Mouse (Mus musculus) testis, adult 2 months (tissue): ENCODE measurements around the gene Pkdrej.

Experiments
- CTCF ChIP-seq: fragments of 200-500 bp; IDR thresholded peaks from 2 replicates; pipeline ENCODE4 v1.5.1; 2012; ENCODE audit warnings: low read depth, mild to moderate bottlenecking, inconsistent platforms, low read length, moderate library complexity; ENCODE audit not compliant: control insufficient read depth, insufficient read depth, insufficient replicate concordance
- POLR2A ChIP-seq: fragments of 200-500 bp; IDR thresholded peaks from 2 replicates; pipeline ENCODE4 v1.6.1; 2012; ENCODE audit warnings: low read depth, mild to moderate bottlenecking, inconsistent platforms, low read length, moderate library complexity; ENCODE audit not compliant: control insufficient read depth

DNA sequence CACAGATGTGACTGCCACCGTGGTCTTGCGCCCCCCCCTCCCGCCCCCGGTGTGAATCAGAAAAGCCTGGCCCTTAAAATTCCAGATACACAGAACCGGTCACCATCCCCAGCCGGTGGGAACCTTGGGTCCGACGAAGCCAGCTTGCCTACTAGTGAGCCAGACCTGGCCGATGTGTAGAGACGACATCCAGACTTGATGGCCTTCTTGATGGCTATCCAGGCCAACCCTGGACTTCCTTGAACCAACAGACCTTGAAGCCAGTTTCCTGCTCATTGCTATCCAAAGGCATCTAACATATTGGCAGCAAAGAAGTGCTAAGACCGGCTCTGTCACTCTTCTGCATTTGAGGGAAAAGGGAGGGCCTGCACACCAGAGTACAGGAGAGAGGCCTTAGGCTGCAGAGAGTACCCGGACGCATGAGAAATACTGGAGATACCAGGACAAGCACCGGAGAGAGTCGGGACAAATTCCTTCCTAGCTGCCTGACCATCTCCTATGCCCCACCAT is 37.5 kb upstream of the Pkdrej start:
- TF ChIP-seq POLR2A, result no peak
- TF ChIP-seq CTCF, result no peak
